Mouse (Mus musculus): ENCODE data around the gene Lrtm1. TPM values are rescaled to one million over a fixed set of nuclear protein-coding genes. Genes with fewer than 3 reads are reported as not detected.

Gene Lrtm1
- polyA plus RNA-seq, 1 experiment from 2014 or later = 0.81 TPM

- no peak for ATAC-seq (ENCODE audit: insufficient number of reproducible peaks, low FRiP score, low TSS enrichment, low read depth)
- Histone ChIP-seq H3K9me3 (no peaks in the 10 kb centered on the region), H3K4me2 (no peak overlapping the region), H3K27me3 (no peaks in the 10 kb centered on the region), H3K4me3 (no peak overlapping the region), H3K9ac (no peak overlapping the region), H3K4me1 (peaks cover 5% of the 10 kb centered on the region; the same call in 1 of the 2 replicates), H3K27ac (no peak overlapping the region), H3K36me3 (no peaks in the 10 kb centered on the region)
- 47% methylated on average over 5 of the region's 5 CpGs for WGBS
These were observed 2.1 kb upstream of the Lrtm1 start for GRCm38 (mm10) chr14:29015896-29016295.

GRCm38 (mm10) chr14:29018316-29019000 lies 450 bp downstream of the Lrtm1 start:
- WGBS = 56% methylated on average over 7 of the region's 7 CpGs

GRCm38 (mm10) chr14:29021295-29021694 lies 3.3 kb downstream of the Lrtm1 start:
- Histone ChIP-seq H3K4me3 (no peak overlapping the region), H3K27me3 (no peaks in the 10 kb centered on the region), H3K9ac (no peak overlapping the region), H3K36me3 (no peaks in the 10 kb centered on the region), H3K4me2 (no peak overlapping the region), H3K27ac (no peak overlapping the region), H3K4me1 (0 out of 2 replicates have a peak, but pooled peaks cover 5% of the 10 kb centered on the region), H3K9me3 (no peaks in the 10 kb centered on the region)
- WGBS = 67% methylated on average over 4 of the region's 4 CpGs
- no peak for ATAC-seq (ENCODE audit: insufficient number of reproducible peaks, low FRiP score, low TSS enrichment, low read depth)

More at GRCm38 (mm10) chr14:29018316-29019000, 450 bp downstream of the Lrtm1 start:
- Histone ChIP-seq H3K9ac (no peak overlapping the region), H3K4me1 (peaks cover 5% of the 10 kb centered on the region; the same call in 1 of the 2 replicates), H3K36me3 (no peaks in the 10 kb centered on the region), H3K27me3 (no peaks in the 10 kb centered on the region), H3K4me2 (no peak overlapping the region), H3K4me3 (no peak overlapping the region), H3K9me3 (no peaks in the 10 kb centered on the region), H3K27ac (no peak overlapping the region)
- no peak for ATAC-seq (ENCODE audit: insufficient number of reproducible peaks, low FRiP score, low TSS enrichment, low read depth)

GRCm38 (mm10) chr14:29023246-29023645 lies 5.2 kb downstream of the Lrtm1 start:
- Histone ChIP-seq H3K4me1 (0 out of 2 replicates have a peak, but pooled peaks cover 3% of the 10 kb centered on the region), H3K4me2 (no peak overlapping the region), H3K27ac (no peak overlapping the region), H3K4me3 (no peak overlapping the region), H3K27me3 (no peaks in the 10 kb centered on the region), H3K9ac (no peak overlapping the region), H3K9me3 (no peaks in the 10 kb centered on the region), H3K36me3 (no peaks in the 10 kb centered on the region)
- ATAC-seq (ENCODE audit: insufficient number of reproducible peaks, low FRiP score, low TSS enrichment, low read depth) = no peak
- 87% methylated on average over 4 of the region's 4 CpGs for WGBS

- H3K36me3 ChIP-seq = no peaks in the 10 kb centered on the region
- no peak overlapping the region for H3K27ac ChIP-seq
- no peaks in the 10 kb centered on the region for H3K27me3 ChIP-seq
- peaks cover 7% of the 10 kb centered on the region; the same call in 1 of the 2 replicates for H3K4me1 ChIP-seq
- H3K4me3 ChIP-seq = no peak overlapping the region
- H3K9ac ChIP-seq = no peak overlapping the region
- ATAC-seq (ENCODE audit: insufficient number of reproducible peaks, low FRiP score, low TSS enrichment, low read depth) = no peak
- H3K4me2 ChIP-seq = no peak overlapping the region
- WGBS = 82% methylated on average over 6 of the region's 6 CpGs
- H3K9me3 ChIP-seq = no peaks in the 10 kb centered on the region
These were observed 7.3 kb downstream of the Lrtm1 start for GRCm38 (mm10) chr14:29025335-29025734.

- Histone ChIP-seq H3K36me3 (no peaks in the 10 kb centered on the region), H3K9me3 (no peaks in the 10 kb centered on the region), H3K27me3 (no peaks in the 10 kb centered on the region), H3K4me1 (peaks cover 7% of the 10 kb centered on the region; the same call in 1 of the 2 replicates), H3K4me2 (no peak overlapping the region), H3K4me3 (no peak overlapping the region), H3K9ac (no peak overlapping the region), H3K27ac (no peak overlapping the region)
- no peak for ATAC-seq (ENCODE audit: insufficient number of reproducible peaks, low FRiP score, low TSS enrichment, low read depth)
- 88% methylated on average over 5 of the region's 5 CpGs for whole genome bisulfite sequencing
These were observed 9.3 kb downstream of the Lrtm1 start for GRCm38 (mm10) chr14:29027276-29027675.

GRCm38 (mm10) chr14:29028391-29029106 lies 10.5 kb downstream of the Lrtm1 start:
- Histone ChIP-seq H3K9ac (no peak overlapping the region), H3K9me3 (no peaks in the 10 kb centered on the region), H3K4me3 (no peak overlapping the region), H3K4me2 (0 out of 2 replicates have a peak overlapping the region, but pooled peaks have one; percentile 14), H3K4me1 (peaks cover 7% of the 10 kb centered on the region; the same call in 1 of the 2 replicates), H3K36me3 (no peaks in the 10 kb centered on the region), H3K27ac (peak overlapping the region; percentile 85), H3K27me3 (no peaks in the 10 kb centered on the region)
- ATAC-seq (ENCODE audit: insufficient number of reproducible peaks, low FRiP score, low TSS enrichment, low read depth) = no peak
- WGBS = 34% methylated on average over 6 of the region's 6 CpGs

GRCm38 (mm10) chr14:29029107-29029469 lies 11.1 kb downstream of the Lrtm1 start:
- H3K27ac ChIP-seq = no peak overlapping the region
- no peaks in the 10 kb centered on the region for H3K27me3 ChIP-seq
- H3K9ac ChIP-seq = no peak overlapping the region
- no peak for ATAC-seq (ENCODE audit: insufficient number of reproducible peaks, low FRiP score, low TSS enrichment, low read depth)
- H3K36me3 ChIP-seq = no peaks in the 10 kb centered on the region
- H3K4me2 ChIP-seq = no peak overlapping the region
- H3K4me3 ChIP-seq = no peak overlapping the region
- peaks cover 7% of the 10 kb centered on the region; the same call in 1 of the 2 replicates for H3K4me1 ChIP-seq
- H3K9me3 ChIP-seq = no peaks in the 10 kb centered on the region
- WGBS = 49% methylated on average over 2 of the region's 2 CpGs

- no peaks in the 10 kb centered on the region for H3K27me3 ChIP-seq
- H3K4me2 ChIP-seq = no peak overlapping the region
- H3K4me3 ChIP-seq = no peak overlapping the region
- H3K9me3 ChIP-seq = no peaks in the 10 kb centered on the region
- 62% methylated on average over 11 of the region's 11 CpGs for WGBS
- H3K4me1 ChIP-seq = peaks cover 7% of the 10 kb centered on the region; the same call in 1 of the 2 replicates
- no peak for ATAC-seq (ENCODE audit: insufficient number of reproducible peaks, low FRiP score, low TSS enrichment, low read depth)
- no peaks in the 10 kb centered on the region for H3K36me3 ChIP-seq
- no peak overlapping the region for H3K27ac ChIP-seq
- no peak overlapping the region for H3K9ac ChIP-seq
These were observed 11.9 kb downstream of the Lrtm1 start for GRCm38 (mm10) chr14:29029896-29030420.

GRCm38 (mm10) chr14:29030519-29030918 lies 12.5 kb downstream of the Lrtm1 start:
- no peaks in the 10 kb centered on the region for H3K9me3 ChIP-seq
- 40% methylated on average over 9 of the region's 9 CpGs for WGBS
- H3K4me2 ChIP-seq = no peak overlapping the region
- peaks cover 7% of the 10 kb centered on the region; the same call in 1 of the 2 replicates for H3K4me1 ChIP-seq
- ATAC-seq (ENCODE audit: insufficient number of reproducible peaks, low FRiP score, low TSS enrichment, low read depth) = no peak
- no peak overlapping the region for H3K27ac ChIP-seq
- H3K9ac ChIP-seq = no peak overlapping the region
- H3K36me3 ChIP-seq = no peaks in the 10 kb centered on the region
- no peaks in the 10 kb centered on the region for H3K27me3 ChIP-seq
- no peak overlapping the region for H3K4me3 ChIP-seq

GRCm38 (mm10) chr14:29031858-29032395 lies 13.9 kb downstream of the Lrtm1 start:
- no peaks in the 10 kb centered on the region for H3K27me3 ChIP-seq
- H3K27ac ChIP-seq = no peak overlapping the region
- no peak for ATAC-seq (ENCODE audit: insufficient number of reproducible peaks, low FRiP score, low TSS enrichment, low read depth)
- WGBS = 77% methylated on average over 1 of the region's 1 CpGs
- H3K4me3 ChIP-seq = no peak overlapping the region
- no peak overlapping the region for H3K4me2 ChIP-seq
- H3K4me1 ChIP-seq = peaks cover 7% of the 10 kb centered on the region; the same call in 1 of the 2 replicates
- H3K9me3 ChIP-seq = no peaks in the 10 kb centered on the region
- no peak overlapping the region for H3K9ac ChIP-seq
- H3K36me3 ChIP-seq = no peaks in the 10 kb centered on the region

GRCm38 (mm10) chr14:29038246-29038645 lies 20.2 kb downstream of the Lrtm1 start:
- H3K27me3 ChIP-seq = no peaks in the 10 kb centered on the region
- no peak for ATAC-seq (ENCODE audit: insufficient number of reproducible peaks, low FRiP score, low TSS enrichment, low read depth)
- no peak overlapping the region for H3K27ac ChIP-seq

More at GRCm38 (mm10) chr14:29038246-29038645, 20.2 kb downstream of the Lrtm1 start:
- peaks cover 7% of the 10 kb centered on the region; the same call in 1 of the 2 replicates for H3K4me1 ChIP-seq
- no peaks in the 10 kb centered on the region for H3K9me3 ChIP-seq
- H3K4me3 ChIP-seq = no peak overlapping the region
- WGBS = 74% methylated on average over 5 of the region's 5 CpGs
- no peak overlapping the region for H3K9ac ChIP-seq
- no peaks in the 10 kb centered on the region for H3K36me3 ChIP-seq
- no peak overlapping the region for H3K4me2 ChIP-seq

Measured in limb, embryonic 15.5 days (tissue).